Mouse (Mus musculus): Measurements from ENCODE around the gene Ccdc141. TPM values are rescaled to one million over a fixed set of nuclear protein-coding genes. Genes with fewer than 3 reads are reported as not detected.

Gene Ccdc141
- total RNA-seq, 1 experiment: 3.3 TPM

- TF ChIP-seq ZNF384 (IDR thresholded peaks at IDR 0.05; ENCODE audit: low read depth, low read length): no peak
- no peak for TF ChIP-seq ZC3H11A (IDR thresholded peaks at IDR 0.05; ENCODE audit: borderline replicate concordance, low read depth, low read length)
- no peak for TF ChIP-seq HCFC1 (IDR thresholded peaks at IDR 0.05; ENCODE audit: borderline replicate concordance, insufficient read depth, low read length)
- no peak for TF ChIP-seq MAFK (IDR thresholded peaks at IDR 0.05; ENCODE audit: insufficient read depth, low read depth, low read length)
- TF ChIP-seq CHD2 (IDR thresholded peaks at IDR 0.05; ENCODE audit: low read depth, low read length): no peak
- in situ Hi-C loops (cut with MboI; ENCODE audit: low sequenced_read_pairs in 2 of 2, unreplicated experiment in 2 of 2): no loop called here
- no peak for DNase-seq (ENCODE audit: low read depth, low spot score)
Observed at GRCm38 (mm10) chr2:77109506-77110123, 60.8 kb downstream of the Ccdc141 start.

GRCm38 (mm10) chr2:77108562-77108961 lies 61.9 kb downstream of the Ccdc141 start:
- no peaks in the 10 kb centered on the region for H3K36me3 ChIP-seq (ENCODE audit: control insufficient read depth, insufficient read depth, low read length, poor library complexity, severe bottlenecking)
- H3K4me1 ChIP-seq (ENCODE audit: control insufficient read depth in 2 of 2, insufficient read depth in 2 of 2, low read length in 2 of 2, poor library complexity in 1 of 2): 0 out of 4 replicates have a peak, but pooled peaks cover 0 to under 1% of the 10 kb centered on the region in 2 experiments
- DNase-seq (ENCODE audit: low read depth, low spot score): no peak
- TF ChIP-seq CHD2 (IDR thresholded peaks at IDR 0.05; ENCODE audit: low read depth, low read length): no peak
- TF ChIP-seq ZC3H11A (IDR thresholded peaks at IDR 0.05; ENCODE audit: borderline replicate concordance, low read depth, low read length): no peak
- 0 out of 2 replicates have a peak, but pooled peaks have one; percentile 55 for TF ChIP-seq MAFK (IDR thresholded peaks at IDR 0.05; ENCODE audit: insufficient read depth, low read depth, low read length)
- no peak for TF ChIP-seq HCFC1 (IDR thresholded peaks at IDR 0.05; ENCODE audit: borderline replicate concordance, insufficient read depth, low read length)
- TF ChIP-seq ZNF384 (IDR thresholded peaks at IDR 0.05; ENCODE audit: low read depth, low read length): no peak
- no peaks in the 10 kb centered on the region for H3K9me3 ChIP-seq (ENCODE audit: control insufficient read depth, insufficient read depth, low read depth, low read length)
- in situ Hi-C loops (cut with MboI; ENCODE audit: low sequenced_read_pairs in 2 of 2, unreplicated experiment in 2 of 2): no loop called here
- H3K27ac ChIP-seq (ENCODE audit: insufficient read depth, low read depth, low read length, poor library complexity, severe bottlenecking): no peak overlapping the region
- no peak overlapping the region for H3K9ac ChIP-seq (ENCODE audit: insufficient read depth, low read depth, low read length, poor library complexity, severe bottlenecking)
- no peak overlapping the region for H3K4me3 ChIP-seq (ENCODE audit: insufficient read depth in 1 of 2, low read depth in 1 of 2, low read length in 2 of 2, poor library complexity in 1 of 2, severe bottlenecking in 1 of 2)

More at GRCm38 (mm10) chr2:77109506-77110123, 60.8 kb downstream of the Ccdc141 start:
- 0 out of 4 replicates have a peak, but pooled peaks cover 0 to 4% of the 10 kb centered on the region in 2 experiments for H3K4me1 ChIP-seq (ENCODE audit: control insufficient read depth in 2 of 2, insufficient read depth in 2 of 2, low read length in 2 of 2, poor library complexity in 1 of 2)
- H3K36me3 ChIP-seq (ENCODE audit: control insufficient read depth, insufficient read depth, low read length, poor library complexity, severe bottlenecking): no peaks in the 10 kb centered on the region
- no peak overlapping the region for H3K4me3 ChIP-seq (ENCODE audit: insufficient read depth in 1 of 2, low read depth in 1 of 2, low read length in 2 of 2, poor library complexity in 1 of 2, severe bottlenecking in 1 of 2)
- H3K9me3 ChIP-seq (ENCODE audit: control insufficient read depth, insufficient read depth, low read depth, low read length): no peaks in the 10 kb centered on the region
- no peak overlapping the region for H3K9ac ChIP-seq (ENCODE audit: insufficient read depth, low read depth, low read length, poor library complexity, severe bottlenecking)
- H3K27ac ChIP-seq (ENCODE audit: insufficient read depth, low read depth, low read length, poor library complexity, severe bottlenecking): no peak overlapping the region

- Histone ChIP-seq H3K36me3 (ENCODE audit: control insufficient read depth, insufficient read depth, low read length, poor library complexity, severe bottlenecking) (no peaks in the 10 kb centered on the region), H3K9ac (ENCODE audit: insufficient read depth, low read depth, low read length, poor library complexity, severe bottlenecking) (no peak overlapping the region), H3K4me1 (ENCODE audit: control insufficient read depth in 2 of 2, insufficient read depth in 2 of 2, low read length in 2 of 2, poor library complexity in 1 of 2) (no peaks in the 10 kb centered on the region), H3K9me3 (ENCODE audit: control insufficient read depth, insufficient read depth, low read depth, low read length) (no peaks in the 10 kb centered on the region), H3K27ac (ENCODE audit: insufficient read depth, low read depth, low read length, poor library complexity, severe bottlenecking) (no peak overlapping the region), H3K4me3 (ENCODE audit: insufficient read depth in 1 of 2, low read depth in 1 of 2, low read length in 2 of 2, poor library complexity in 1 of 2, severe bottlenecking in 1 of 2) (no peak overlapping the region)
- no peak for TF ChIP-seq CHD2 (IDR thresholded peaks at IDR 0.05; ENCODE audit: low read depth, low read length)
- TF ChIP-seq ZC3H11A (IDR thresholded peaks at IDR 0.05; ENCODE audit: borderline replicate concordance, low read depth, low read length): no peak
- TF ChIP-seq MAFK (IDR thresholded peaks at IDR 0.05; ENCODE audit: insufficient read depth, low read depth, low read length): no peak
- TF ChIP-seq ZNF384 (IDR thresholded peaks at IDR 0.05; ENCODE audit: low read depth, low read length): no peak
- no peak for TF ChIP-seq HCFC1 (IDR thresholded peaks at IDR 0.05; ENCODE audit: borderline replicate concordance, insufficient read depth, low read length)
- no peak for DNase-seq (ENCODE audit: low read depth, low spot score)
- in situ Hi-C loops (cut with MboI; ENCODE audit: low sequenced_read_pairs in 2 of 2, unreplicated experiment in 2 of 2): no loop called here
Observed at GRCm38 (mm10) chr2:77106150-77106549, 64.3 kb downstream of the Ccdc141 start.

GRCm38 (mm10) chr2:77105006-77105715 lies 65.3 kb downstream of the Ccdc141 start:
- no peaks in the 10 kb centered on the region for H3K4me1 ChIP-seq (ENCODE audit: control insufficient read depth in 2 of 2, insufficient read depth in 2 of 2, low read length in 2 of 2, poor library complexity in 1 of 2)
- no peak for TF ChIP-seq MAFK (IDR thresholded peaks at IDR 0.05; ENCODE audit: insufficient read depth, low read depth, low read length)
- no peak for TF ChIP-seq ZNF384 (IDR thresholded peaks at IDR 0.05; ENCODE audit: low read depth, low read length)
- no peak for TF ChIP-seq CHD2 (IDR thresholded peaks at IDR 0.05; ENCODE audit: low read depth, low read length)
- TF ChIP-seq HCFC1 (IDR thresholded peaks at IDR 0.05; ENCODE audit: borderline replicate concordance, insufficient read depth, low read length): no peak
- TF ChIP-seq ZC3H11A (IDR thresholded peaks at IDR 0.05; ENCODE audit: borderline replicate concordance, low read depth, low read length): no peak
- no peak overlapping the region for H3K4me3 ChIP-seq (ENCODE audit: insufficient read depth in 1 of 2, low read depth in 1 of 2, low read length in 2 of 2, poor library complexity in 1 of 2, severe bottlenecking in 1 of 2)
- no peaks in the 10 kb centered on the region for H3K36me3 ChIP-seq (ENCODE audit: control insufficient read depth, insufficient read depth, low read length, poor library complexity, severe bottlenecking)
- H3K27ac ChIP-seq (ENCODE audit: insufficient read depth, low read depth, low read length, poor library complexity, severe bottlenecking): no peak overlapping the region
- no peak overlapping the region for H3K9ac ChIP-seq (ENCODE audit: insufficient read depth, low read depth, low read length, poor library complexity, severe bottlenecking)
- no peak for DNase-seq (ENCODE audit: low read depth, low spot score)
- in situ Hi-C loops (cut with MboI; ENCODE audit: low sequenced_read_pairs in 2 of 2, unreplicated experiment in 2 of 2): no loop called here
- no peaks in the 10 kb centered on the region for H3K9me3 ChIP-seq (ENCODE audit: control insufficient read depth, insufficient read depth, low read depth, low read length)

Measured in ES-E14 (cell line).